Mouse (Mus musculus) liver, embryonic 16.5 days (tissue): ENCODE measurements at regions not wholly inside any gene's neighbourhood (a gene's known extent, or its start where the extent isn't known, plus 50 kb on each side); places are given as distances from the start of the nearest gene placed in this dataset.

ENCODE experiments used
- ATAC-seq: fragments of 200-750 bp; cut with Nextera tagmentation; 2 replicates; pipeline ENCODE4 v1.8.0; 2017; ENCODE audit warnings: low read depth, mild to moderate bottlenecking, moderate number of reproducible peaks, moderate library complexity
- H3K27ac ChIP-seq: fragments of 300-500 bp; sonication (generic); 2 replicates; pipeline ENCODE4 v1.5.1; 2014; ENCODE audit warnings: mild to moderate bottlenecking, low read length
- H3K27me3 ChIP-seq: fragments of 300-500 bp; sonication (generic); 2 replicates; pipeline ENCODE4 v1.6.1; 2014; ENCODE audit warnings: low read depth, low read length, mixed read lengths; ENCODE audit not compliant: control insufficient read depth, insufficient read depth
- H3K36me3 ChIP-seq: fragments of 300-500 bp; sonication (generic); 2 replicates; pipeline ENCODE4 v1.6.1; 2014; ENCODE audit warnings: mild to moderate bottlenecking; ENCODE audit not compliant: control insufficient read depth, insufficient read depth
- H3K4me1 ChIP-seq: fragments of 300-500 bp; sonication (generic); 2 replicates; pipeline ENCODE4 v1.6.1; 2014; ENCODE audit warnings: low read depth, low read length, mixed read lengths; ENCODE audit not compliant: control insufficient read depth
- H3K4me2 ChIP-seq: fragments of 300-500 bp; sonication (generic); 2 replicates; pipeline ENCODE4 v1.6.1; 2014; ENCODE audit warnings: low read depth, low read length, mixed read lengths
- H3K4me3 ChIP-seq: fragments of 300-500 bp; sonication (generic); 2 replicates; pipeline ENCODE4 v1.5.1; 2014; ENCODE audit warnings: low read depth, mild to moderate bottlenecking, low read length
- H3K9ac ChIP-seq: fragments of 300-500 bp; sonication (generic); 2 replicates; pipeline ENCODE4 v1.6.1; 2014; ENCODE audit warnings: low read depth, low read length
- H3K9me3 ChIP-seq: fragments of 300-500 bp; sonication (generic); replicated peaks from 2 replicates; pipeline ENCODE4 v1.6.1; 2016; ENCODE audit warnings: low read length; ENCODE audit not compliant: control insufficient read depth
- WGBS: fragments of 180-500 bp; shearing (Covaris S2); extraction: QIAGEN DNeasy Blood & Tissue Kit; methylation state at CpG from one replicate; pipeline ENCODE4 v1.1.7; 2014; ENCODE audit not compliant: insufficient replicate concordance; 5-methylcytosine and 5-hydroxymethylcytosine counted together

DNA sequence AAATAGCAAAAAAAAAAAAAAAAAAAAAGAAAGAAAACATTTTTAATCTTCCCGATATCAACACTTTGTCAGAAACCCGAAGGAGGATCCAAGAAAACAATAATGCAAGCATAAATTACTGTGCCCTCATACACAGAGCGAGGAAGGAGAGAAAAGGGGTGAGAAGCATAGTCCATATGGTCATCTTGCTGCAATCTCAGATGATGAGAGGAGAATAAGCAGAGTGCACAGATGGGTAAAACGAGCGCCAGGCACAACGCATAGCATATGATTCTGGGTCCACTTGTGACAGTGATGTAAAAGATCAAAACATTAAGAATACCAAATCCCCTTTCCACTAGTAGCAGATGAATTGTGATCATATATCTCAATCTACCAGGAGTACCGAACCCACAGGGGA is 152.1 kb downstream of the S1pr1 start:
- H3K36me3 ChIP-seq: no peaks in the 10 kb centered on the region
- no peak overlapping the region for H3K4me3 ChIP-seq
- 68% methylated on average over 7 of the region's 7 CpGs for WGBS
- no peaks in the 10 kb centered on the region for H3K4me1 ChIP-seq
- no peaks in the 10 kb centered on the region for H3K9me3 ChIP-seq
- H3K27me3 ChIP-seq: no peaks in the 10 kb centered on the region
- H3K4me2 ChIP-seq: no peak overlapping the region
- H3K9ac ChIP-seq: no peak overlapping the region
- no peak overlapping the region for H3K27ac ChIP-seq
- no peak for ATAC-seq

- Histone ChIP-seq H3K4me2 (no peak overlapping the region), H3K36me3 (no peaks in the 10 kb centered on the region), H3K9ac (no peak overlapping the region), H3K27me3 (no peaks in the 10 kb centered on the region), H3K9me3 (no peaks in the 10 kb centered on the region), H3K27ac (no peak overlapping the region), H3K4me3 (no peak overlapping the region), H3K4me1 (no peaks in the 10 kb centered on the region)
- WGBS: 60% methylated on average over 10 of the region's 10 CpGs
- ATAC-seq: no peak
Observed at GRCm38 (mm10) chr3:115554809-115555708, 159.8 kb downstream of the S1pr1 start.

- no peak overlapping the region for H3K4me2 ChIP-seq
- no peak overlapping the region for H3K9ac ChIP-seq
- H3K27me3 ChIP-seq: no peaks in the 10 kb centered on the region
- no peaks in the 10 kb centered on the region for H3K9me3 ChIP-seq
- 55% methylated on average over 10 of the region's 10 CpGs for WGBS
- no peaks in the 10 kb centered on the region for H3K36me3 ChIP-seq
- H3K4me1 ChIP-seq: no peaks in the 10 kb centered on the region
- ATAC-seq: no peak
- H3K4me3 ChIP-seq: no peak overlapping the region
- H3K27ac ChIP-seq: no peak overlapping the region
Observed at GRCm38 (mm10) chr3:115553848-115554515, 160.9 kb downstream of the S1pr1 start.

GRCm38 (mm10) chr3:115541789-115542188 is 173.1 kb downstream of the S1pr1 start:
- WGBS: 57% methylated on average over 1 of the region's 1 CpGs
- no peaks in the 10 kb centered on the region for H3K27me3 ChIP-seq
- H3K4me1 ChIP-seq: no peaks in the 10 kb centered on the region

GRCm38 (mm10) chr3:115538355-115538754 is 176.5 kb downstream of the S1pr1 start:
- H3K36me3 ChIP-seq: no peaks in the 10 kb centered on the region
- H3K4me2 ChIP-seq: no peak overlapping the region
- no peak overlapping the region for H3K9ac ChIP-seq
- no peaks in the 10 kb centered on the region for H3K27me3 ChIP-seq
- no peaks in the 10 kb centered on the region for H3K9me3 ChIP-seq
- no peak for ATAC-seq
- no peaks in the 10 kb centered on the region for H3K4me1 ChIP-seq
- H3K4me3 ChIP-seq: no peak overlapping the region
- no peak overlapping the region for H3K27ac ChIP-seq
- 34% methylated on average over 6 of the region's 6 CpGs for WGBS

More at GRCm38 (mm10) chr3:115541789-115542188, 173.1 kb downstream of the S1pr1 start:
- no peak for ATAC-seq
- no peaks in the 10 kb centered on the region for H3K36me3 ChIP-seq
- H3K27ac ChIP-seq: no peak overlapping the region
- H3K9me3 ChIP-seq: no peaks in the 10 kb centered on the region
- H3K4me2 ChIP-seq: no peak overlapping the region
- no peak overlapping the region for H3K9ac ChIP-seq
- no peak overlapping the region for H3K4me3 ChIP-seq

DNA sequence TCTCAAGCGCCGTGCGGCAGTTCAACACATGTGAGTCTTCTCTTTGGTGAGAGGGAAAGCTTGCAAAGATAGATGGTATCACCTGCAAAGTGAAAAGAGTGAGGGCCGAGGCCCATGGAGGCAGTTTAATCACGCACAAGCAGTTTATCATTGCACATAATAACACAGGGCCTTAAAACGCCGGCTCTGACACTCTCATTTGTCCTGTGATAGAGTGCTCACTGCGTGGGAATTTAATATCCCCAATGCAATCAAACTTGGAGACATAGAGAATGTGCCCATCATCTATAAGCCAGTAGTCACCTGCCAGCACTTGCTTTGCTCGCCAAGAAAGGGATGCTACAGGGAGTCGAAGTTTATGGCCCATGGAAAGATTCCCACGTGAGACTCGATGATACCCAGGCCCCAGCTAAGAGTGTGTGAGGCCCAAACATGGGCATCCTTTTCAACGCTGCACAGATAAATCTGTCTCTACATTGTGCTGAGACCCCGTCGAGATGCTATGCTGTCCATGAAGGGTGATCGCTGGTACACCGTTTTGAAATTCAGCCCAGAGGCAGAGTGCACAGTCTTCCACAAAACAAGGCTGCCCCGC is 182.6 kb downstream of the S1pr1 start:
- no peak overlapping the region for H3K4me3 ChIP-seq
- H3K9ac ChIP-seq: no peak overlapping the region
- no peaks in the 10 kb centered on the region for H3K9me3 ChIP-seq
- H3K4me1 ChIP-seq: no peaks in the 10 kb centered on the region
- H3K4me2 ChIP-seq: no peak overlapping the region
- WGBS: 72% methylated on average over 18 of the region's 18 CpGs
- no peaks in the 10 kb centered on the region for H3K36me3 ChIP-seq
- no peak for ATAC-seq
- no peak overlapping the region for H3K27ac ChIP-seq
- H3K27me3 ChIP-seq: no peaks in the 10 kb centered on the region

- H3K4me3 ChIP-seq: no peak overlapping the region
- no peak overlapping the region for H3K9ac ChIP-seq
- no peak overlapping the region for H3K27ac ChIP-seq
- no peaks in the 10 kb centered on the region for H3K4me1 ChIP-seq
- no peaks in the 10 kb centered on the region for H3K36me3 ChIP-seq
- whole genome bisulfite sequencing: 47% methylated on average over 3 of the region's 3 CpGs
- no peak overlapping the region for H3K4me2 ChIP-seq
- ATAC-seq: no peak
- H3K27me3 ChIP-seq: no peaks in the 10 kb centered on the region
- no peaks in the 10 kb centered on the region for H3K9me3 ChIP-seq
Observed at GRCm38 (mm10) chr3:115530441-115530840, 184.4 kb downstream of the S1pr1 start.

- H3K4me3 ChIP-seq: no peak overlapping the region
- no peaks in the 10 kb centered on the region for H3K36me3 ChIP-seq
- no peak for ATAC-seq
- no peaks in the 10 kb centered on the region for H3K9me3 ChIP-seq
- no peak overlapping the region for H3K9ac ChIP-seq
- H3K27ac ChIP-seq: no peak overlapping the region
- WGBS: 23% methylated on average over 4 of the region's 4 CpGs
- no peak overlapping the region for H3K4me2 ChIP-seq
- H3K27me3 ChIP-seq: no peaks in the 10 kb centered on the region
- no peaks in the 10 kb centered on the region for H3K4me1 ChIP-seq
Observed at GRCm38 (mm10) chr3:115529918-115530317, 185.0 kb downstream of the S1pr1 start.

- no peak for ATAC-seq
- Histone ChIP-seq H3K27me3 (no peaks in the 10 kb centered on the region), H3K4me2 (no peak overlapping the region), H3K4me1 (no peaks in the 10 kb centered on the region), H3K27ac (no peak overlapping the region), H3K9ac (no peak overlapping the region), H3K36me3 (no peaks in the 10 kb centered on the region), H3K9me3 (no peaks in the 10 kb centered on the region), H3K4me3 (no peak overlapping the region)
- 59% methylated on average over 2 of the region's 2 CpGs for WGBS
Observed at GRCm38 (mm10) chr3:115523515-115523914, 191.4 kb downstream of the S1pr1 start.
